Mouse (Mus musculus) E14TG2a.4 (cell line): ENCODE data around the gene Madd.
A peak's percentile ranks its signal among the peaks of the same experiment; 100 is the strongest.
"Not testable (repeated sequence)": the region's sequence is repeated elsewhere in the genome, so short reads cannot be mapped to it uniquely, and the experiment has no call there.

Experiments
- H3K27me3 ChIP-seq: 2 replicates; pipeline ENCODE4 v1.6.1; 2014; ENCODE audit warnings: low read length, control low read depth; ENCODE audit not compliant: insufficient read depth
- H3K36me3 ChIP-seq: 2 replicates; pipeline ENCODE4 v1.6.1; 2014; ENCODE audit warnings: low read length, control low read depth; ENCODE audit not compliant: insufficient read depth
- H3K4me1 ChIP-seq: replicated peaks from 2 replicates; pipeline ENCODE4 v1.6.1; 2014; ENCODE audit warnings: low read depth, low read length, control low read depth
- H3K4me3 ChIP-seq: replicated peaks from 2 replicates; pipeline ENCODE4 v1.5.1; 2014; ENCODE audit warnings: mild to moderate bottlenecking, low read length
- H3K9me3 ChIP-seq: 2 replicates; pipeline ENCODE4 v1.6.1; 2014; ENCODE audit warnings: low read length, control low read depth
- CTCF ChIP-seq: conservative IDR thresholded peaks from 2 replicates; pipeline ENCODE4 v1.5.1; 2014; ENCODE audit warnings: low read length
- NANOG ChIP-seq: IDR thresholded peaks from 2 replicates; pipeline ENCODE4 v1.6.1; 2014; ENCODE audit warnings: borderline replicate concordance, low read length, mixed read lengths
- POU5F1 ChIP-seq: IDR thresholded peaks from 2 replicates; pipeline ENCODE4 v1.6.1; 2014; ENCODE audit warnings: low read length, borderline replicate concordance

Gene Madd

DNA sequence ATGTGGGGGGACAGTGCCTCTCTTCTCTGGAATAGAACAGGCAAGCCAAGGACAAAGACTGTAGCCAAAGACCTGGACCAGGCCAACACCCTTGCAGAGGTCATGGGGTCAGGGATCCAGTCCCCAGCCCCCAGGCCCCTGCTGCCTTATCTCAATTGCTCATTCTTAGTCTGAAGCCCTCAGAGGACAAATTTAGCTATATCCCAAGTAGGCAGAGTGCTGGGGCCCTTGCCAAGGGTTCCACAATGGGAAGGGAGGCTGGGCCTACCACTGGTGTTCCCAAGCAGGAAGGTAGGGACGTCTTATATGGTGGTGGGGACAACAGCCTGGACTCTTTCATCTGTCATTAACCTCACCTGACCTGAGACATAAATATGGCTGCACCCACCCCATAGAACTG lies 65.0 kb downstream of the Madd start:
- Histone ChIP-seq H3K36me3 (no peaks in the 10 kb centered on the region), H3K9me3 (no peaks in the 10 kb centered on the region), H3K4me3 (no peak overlapping the region), H3K27me3 (peaks cover 69% of the 10 kb centered on the region), H3K4me1 (peaks cover 35% of the 10 kb centered on the region)
- TF ChIP-seq NANOG (no peak), CTCF (no peak), POU5F1 (no peak)

DNA sequence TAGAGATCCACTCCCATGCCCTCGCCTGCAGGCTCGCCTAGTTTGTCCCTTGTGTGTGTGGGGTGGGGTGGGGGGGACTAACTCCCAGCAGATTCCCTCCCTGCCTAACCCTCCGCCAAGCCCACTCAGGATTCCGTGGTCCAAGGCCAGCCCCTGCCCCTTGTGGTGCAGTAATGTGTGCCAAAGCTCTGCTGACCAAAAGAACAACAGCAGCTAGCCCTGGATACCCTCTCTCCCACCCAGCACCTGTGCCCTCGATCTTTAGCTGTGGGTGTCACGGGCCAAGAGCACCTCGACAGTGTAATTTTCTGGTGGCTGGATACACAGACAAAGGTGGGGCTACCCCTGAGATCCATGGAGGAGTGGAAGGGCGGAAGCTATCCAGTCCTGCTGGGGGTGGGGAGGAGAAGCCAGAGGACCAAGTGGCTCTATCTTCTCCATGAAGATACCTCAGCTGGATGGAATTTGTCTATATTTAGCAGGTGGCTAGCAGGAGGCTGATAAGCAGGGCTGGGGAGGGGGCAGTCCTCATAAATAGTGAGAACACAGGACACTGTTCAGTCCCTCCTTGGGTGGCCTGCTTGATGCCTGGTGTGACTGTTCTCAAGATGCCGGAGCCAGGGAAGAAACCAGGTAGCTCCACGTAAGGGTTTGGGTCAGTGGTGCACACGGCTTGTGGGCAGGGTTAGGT lies 65.9 kb downstream of the Madd start, which contains the start of gene Mybpc3:
Gene Mybpc3 (plus strand): TSS at position 560 of the 691 bp plus-strand sequence.
- no peaks in the 10 kb centered on the region for H3K9me3 ChIP-seq

DNA sequence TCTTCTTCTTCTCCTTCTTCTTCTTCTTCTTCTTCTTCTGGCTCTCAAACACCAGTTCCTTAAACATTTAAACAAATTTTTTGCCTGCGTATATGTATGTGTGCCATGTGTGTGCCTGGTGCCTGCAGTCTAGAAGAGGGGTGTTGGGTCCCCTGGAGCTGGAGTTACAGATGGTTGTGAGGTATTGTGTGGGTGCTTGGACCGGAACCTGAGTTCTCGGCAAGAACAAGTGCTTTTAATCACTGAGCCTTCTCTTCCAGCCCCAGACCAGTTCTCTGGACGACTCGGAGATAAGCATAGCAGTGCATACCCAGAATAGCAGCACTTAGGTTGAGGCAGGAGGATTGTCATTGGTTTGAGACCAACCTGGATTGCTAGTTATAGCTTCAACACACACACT lies 66.8 kb downstream of the Madd start:
- no peaks in the 10 kb centered on the region for H3K36me3 ChIP-seq
- H3K9me3 ChIP-seq, result no peaks in the 10 kb centered on the region
- H3K4me1 ChIP-seq, result peaks cover 37% of the 10 kb centered on the region
- TF ChIP-seq POU5F1, result no peak
- TF ChIP-seq CTCF, result no peak
- no peak for TF ChIP-seq NANOG
- H3K4me3 ChIP-seq, result no peak overlapping the region
- peaks cover 59% of the 10 kb centered on the region for H3K27me3 ChIP-seq

More for the DNA sequence above, 65.9 kb downstream of the Madd start, which contains the start of gene Mybpc3:
- Histone ChIP-seq H3K4me1 (peaks cover 35% of the 10 kb centered on the region), H3K27me3 (peaks cover 67% of the 10 kb centered on the region), H3K36me3 (no peaks in the 10 kb centered on the region), H3K4me3 (no peak within 1 kb of the TSS; the same call in 1 of the 2 replicates)
- no peak for TF ChIP-seq NANOG
- no peak for TF ChIP-seq POU5F1
- TF ChIP-seq CTCF, result no peak

DNA sequence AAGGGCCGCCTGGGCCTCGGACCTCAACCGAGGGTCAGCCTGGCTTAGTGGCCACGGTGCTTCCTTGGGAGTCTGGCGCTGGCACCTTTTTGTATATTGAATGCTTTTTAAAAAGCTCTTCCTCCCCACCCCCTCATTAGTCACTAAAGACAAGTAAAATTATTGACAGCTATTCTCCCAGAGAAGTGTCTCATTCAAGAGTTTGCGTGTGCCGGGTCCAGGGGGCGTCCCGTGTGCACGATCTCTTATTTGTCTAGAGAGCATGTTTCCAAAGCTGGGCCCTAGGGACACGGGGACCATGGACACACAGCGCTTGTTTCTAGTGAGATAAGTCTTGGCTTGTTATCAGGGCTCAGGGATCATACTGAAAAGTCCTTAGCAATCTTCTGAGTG lies 68.1 kb downstream of the Madd start:
- TF ChIP-seq POU5F1 (no peak), CTCF (no peak), NANOG (no peak)
- Histone ChIP-seq H3K27me3 (peaks cover 48% of the 10 kb centered on the region), H3K4me1 (peaks cover 48% of the 10 kb centered on the region), H3K9me3 (no peaks in the 10 kb centered on the region), H3K36me3 (no peaks in the 10 kb centered on the region), H3K4me3 (peak overlapping the region; percentile 78)

DNA sequence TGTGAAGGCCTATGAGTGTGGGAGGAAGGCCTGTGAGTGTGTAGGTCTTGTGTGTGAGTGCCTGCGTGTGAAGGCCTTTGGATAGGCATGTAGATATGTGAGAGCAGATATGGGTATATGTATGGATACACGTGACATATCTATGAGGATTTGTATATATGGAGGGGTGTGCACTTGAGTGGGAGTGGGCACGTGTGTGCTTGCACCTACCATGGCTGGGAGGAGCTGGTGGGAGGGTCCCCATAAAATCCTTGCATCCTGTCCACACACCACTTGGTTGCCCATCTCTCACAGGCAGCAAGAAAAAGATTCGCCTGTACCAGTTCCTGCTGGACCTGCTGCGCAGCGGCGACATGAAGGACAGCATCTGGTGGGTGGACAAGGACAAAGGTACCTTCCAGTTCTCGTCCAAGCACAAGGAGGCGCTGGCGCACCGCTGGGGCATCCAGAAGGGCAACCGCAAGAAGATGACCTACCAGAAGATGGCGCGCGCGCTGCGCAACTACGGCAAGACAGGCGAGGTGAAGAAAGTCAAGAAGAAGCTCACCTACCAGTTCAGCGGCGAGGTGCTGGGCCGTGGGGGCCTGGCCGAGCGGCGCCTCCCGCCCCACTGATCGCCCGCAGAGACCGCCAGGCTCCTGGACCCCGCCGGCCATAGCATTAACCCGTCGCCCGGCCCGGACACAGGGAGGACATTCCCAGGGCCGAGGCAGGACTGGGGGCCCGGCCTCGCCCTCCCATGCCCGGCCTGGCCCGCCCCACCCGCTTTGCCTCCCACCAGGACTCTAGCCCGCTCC lies 68.7 kb downstream of the Madd start:
- TF ChIP-seq POU5F1 (no peak), CTCF (peak; percentile 90), NANOG (no peak)
- H3K36me3 ChIP-seq, result no peaks in the 10 kb centered on the region

DNA sequence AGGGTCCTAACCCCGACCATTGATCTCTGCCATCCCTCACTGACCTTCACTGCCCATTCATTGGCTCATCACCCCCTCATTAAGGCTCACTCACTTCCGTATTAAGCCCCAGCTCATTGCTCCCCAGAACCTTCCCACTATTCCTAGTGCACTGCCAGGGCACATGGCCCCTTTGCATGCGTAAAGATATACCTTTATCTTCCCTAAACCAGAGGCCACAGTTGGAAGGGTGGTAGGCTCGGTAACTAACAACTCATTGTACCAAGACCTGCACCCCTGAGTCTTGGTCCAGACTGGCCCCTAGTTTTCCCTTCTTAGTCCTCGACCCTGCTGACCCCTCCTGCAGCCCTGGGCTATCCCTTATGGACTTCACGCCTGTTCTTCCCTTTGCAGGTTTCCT lies 69.8 kb downstream of the Madd start:
- H3K27me3 ChIP-seq, result peaks cover 33% of the 10 kb centered on the region
- H3K4me3 ChIP-seq, result no peak overlapping the region
- H3K36me3 ChIP-seq, result no peaks in the 10 kb centered on the region
- TF ChIP-seq NANOG (no peak), CTCF (no peak), POU5F1 (no peak)
- H3K9me3 ChIP-seq, result no peaks in the 10 kb centered on the region
- H3K4me1 ChIP-seq, result peaks cover 46% of the 10 kb centered on the region

More for the DNA sequence above, 68.7 kb downstream of the Madd start:
- H3K4me1 ChIP-seq, result peaks cover 50% of the 10 kb centered on the region
- peak overlapping the region; percentile 78 for H3K4me3 ChIP-seq
- no peaks in the 10 kb centered on the region for H3K9me3 ChIP-seq
- peaks cover 43% of the 10 kb centered on the region for H3K27me3 ChIP-seq

DNA sequence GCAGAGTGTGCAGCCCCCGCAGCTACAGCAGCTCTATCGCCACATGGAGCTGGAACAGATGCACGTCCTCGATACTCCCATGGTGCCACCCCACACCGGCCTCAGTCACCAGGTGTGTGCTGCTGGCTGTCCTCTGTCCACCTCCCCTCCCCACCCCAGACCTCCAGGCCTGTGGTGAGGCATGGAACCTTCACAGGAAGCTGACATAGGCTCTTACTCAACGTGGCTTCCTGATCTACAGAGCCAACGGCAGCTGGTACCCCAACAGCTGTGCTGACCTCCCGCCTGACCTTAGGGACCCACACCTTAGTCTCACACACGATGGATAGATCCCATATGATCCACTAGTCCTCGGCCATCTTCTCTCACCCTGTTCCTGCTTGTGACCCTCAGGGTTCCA lies 70.3 kb downstream of the Madd start:
- Histone ChIP-seq H3K4me1 (peaks cover 42% of the 10 kb centered on the region), H3K36me3 (no peaks in the 10 kb centered on the region), H3K9me3 (no peaks in the 10 kb centered on the region), H3K27me3 (peaks cover 29% of the 10 kb centered on the region), H3K4me3 (peak overlapping the region; percentile 17; the same call in 1 of the 2 replicates)
- TF ChIP-seq POU5F1 (no peak), NANOG (no peak), CTCF (no peak)

DNA sequence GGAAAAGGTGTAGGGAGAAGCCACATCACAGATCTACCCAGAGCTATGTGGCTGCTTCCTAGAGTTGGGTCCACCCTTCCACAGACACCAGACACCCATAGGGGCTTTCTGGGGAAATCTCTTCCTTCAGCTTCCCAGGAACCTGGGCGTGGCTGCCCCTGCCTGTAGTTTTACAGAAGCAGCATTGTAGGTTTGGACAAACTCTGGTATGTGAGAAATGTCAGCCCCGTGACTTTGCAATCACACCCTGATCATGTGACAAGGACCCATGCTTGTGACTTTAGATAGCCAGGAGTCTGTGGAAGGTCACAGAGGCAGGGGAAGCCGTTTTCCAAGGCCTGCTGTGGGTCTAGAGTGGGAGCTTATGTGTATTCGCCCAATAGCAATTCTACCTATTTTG lies 71.1 kb downstream of the Madd start:
- Histone ChIP-seq H3K4me3 (no peak overlapping the region), H3K36me3 (no peaks in the 10 kb centered on the region), H3K27me3 (peaks cover 21% of the 10 kb centered on the region), H3K4me1 (peaks cover 42% of the 10 kb centered on the region), H3K9me3 (no peaks in the 10 kb centered on the region)
- TF ChIP-seq NANOG (no peak), POU5F1 (no peak)

DNA sequence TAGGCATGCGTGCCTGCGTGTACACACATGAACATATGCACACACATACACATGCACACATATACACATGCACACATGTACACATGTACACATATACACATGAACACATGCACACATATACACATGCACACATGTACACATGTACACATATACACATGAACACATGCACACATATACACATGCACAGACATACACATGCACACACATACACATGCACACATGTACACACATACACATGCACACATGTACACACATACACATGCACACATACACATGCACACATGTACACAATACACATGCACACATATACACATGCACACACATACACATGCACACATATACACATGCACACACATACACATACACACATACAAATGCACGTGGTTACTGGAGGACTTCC lies 71.8 kb downstream of the Madd start:
- not testable (repeated sequence) for H3K36me3 ChIP-seq, H3K9me3 ChIP-seq, H3K4me3 ChIP-seq
- peaks cover 42% of the 10 kb centered on the region for H3K4me1 ChIP-seq
- H3K27me3 ChIP-seq, result peaks cover 15% of the 10 kb centered on the region
